Comparison of ENCODE assay signal across 9 mouse cellular contexts in the genomic region with DNA sequence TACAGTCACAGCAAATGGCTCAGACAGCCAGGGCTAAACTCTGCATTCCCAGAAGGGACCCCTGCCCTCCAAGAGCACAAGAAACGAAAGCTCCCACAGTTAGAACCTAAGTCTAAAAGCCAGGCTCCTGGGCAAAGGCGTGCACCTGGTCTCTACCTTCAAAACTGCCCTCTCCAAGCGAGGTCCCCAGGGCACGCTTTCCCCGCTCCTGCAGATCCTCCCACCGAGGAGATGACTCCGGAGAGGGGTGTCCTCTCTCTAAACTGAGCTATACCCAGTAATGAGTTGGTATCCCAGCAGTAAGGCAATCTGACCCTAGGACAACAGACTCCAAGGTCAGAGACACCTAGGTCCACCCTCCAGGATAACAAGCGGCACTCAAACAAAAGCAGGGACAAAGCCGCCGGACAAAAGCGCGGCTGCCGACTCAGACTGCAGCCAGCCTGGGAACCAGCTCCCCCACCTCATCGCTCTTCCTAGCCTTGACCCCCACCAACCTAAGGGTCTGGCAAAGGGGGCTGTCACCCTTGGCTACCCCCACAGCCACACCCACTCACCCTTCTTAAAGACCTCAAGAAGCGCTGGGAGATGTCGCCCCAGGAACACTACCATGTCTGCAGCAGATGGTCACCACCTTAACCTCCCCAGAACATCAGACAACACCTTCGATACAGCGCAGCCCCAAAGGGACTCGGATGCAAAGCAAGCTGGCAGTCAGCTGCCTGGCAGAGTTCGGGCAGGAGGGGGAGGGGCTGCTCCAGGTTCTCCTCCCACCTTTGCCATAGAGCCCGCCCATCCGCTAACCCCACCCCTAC. TPM values are rescaled to one million over a fixed set of nuclear protein-coding genes. Genes with fewer than 3 reads are reported as not detected.
DNase-seq lines count a peak whose midpoint lies in the region; ATAC-seq and TF ChIP-seq lines count a peak whose summit lies in the region.
"Had no signal": no experiment of that assay in that cellular context is flagged by ENCODE, and none has a peak within 500 bp of the region (broad histone marks: within the 10 kb centered on the region; RNA-seq: fewer than 3 reads in every experiment).

No protein-coding gene starts in this region.

- peak overlapping the region; percentile 27 for H3K4me3 ChIP-seq in embryonic facial prominence, embryonic 14.5 days (ENCODE audit: low read depth, low read length)
- peak overlapping the region; percentile 42 for H3K4me3 ChIP-seq in kidney, embryonic 16.5 days (ENCODE audit: low read length)
- peak overlapping the region; percentile 3; the same call in 1 of the 2 replicates for H3K4me3 ChIP-seq in olfactory bulb, adult 2 months (ENCODE audit: insufficient read depth, low read depth, low read length)

- no peak for TF ChIP-seq POLR2A in olfactory bulb, adult 2 months (IDR thresholded peaks at IDR 0.05; ENCODE audit: insufficient read depth, low read depth, low read length)

- H3K9me3 ChIP-seq in embryonic facial prominence, embryonic 14.5 days (ENCODE audit: control insufficient read depth, low read length): no peaks in the 10 kb centered on the region
- H3K9me3 ChIP-seq in kidney, embryonic 16.5 days (ENCODE audit: low read length): no peaks in the 10 kb centered on the region

- ATAC-seq in embryonic facial prominence, embryonic 14.5 days (ENCODE audit: low read depth): no peak
- no peak for ATAC-seq in kidney, embryonic 16.5 days (ENCODE audit: low FRiP score, low TSS enrichment)
- ATAC-seq: Patski had no signal

- H3K27ac ChIP-seq in embryonic facial prominence, embryonic 14.5 days (replicated peaks; ENCODE audit: low read depth, low read length): peak overlapping the region; percentile 65
- H3K27ac ChIP-seq in kidney, embryonic 16.5 days (ENCODE audit: low read length): peak overlapping the region; percentile 68
- H3K27ac ChIP-seq in olfactory bulb, adult 2 months (ENCODE audit: insufficient read depth, low read depth, low read length): no peak overlapping the region

- peak; percentile 80 for DNase-seq in left cerebral cortex, postnatal 4 days
- no peak for DNase-seq in left cerebral cortex, postnatal 14 days (ENCODE audit: low spot score in 2 of 2)
- DNase-seq in embryonic facial prominence, embryonic 14.5 days (ENCODE audit: low spot score): no peak
- DNase-seq in urinary bladder, postnatal 10 days (ENCODE audit: low spot score): no peak
- no peak for DNase-seq in ovary, postnatal 14 days (ENCODE audit: low spot score)
- DNase-seq in spleen, postnatal 4 days (ENCODE audit: low spot score in 2 of 2): no peak

- intact Hi-C loops in left cerebral cortex, postnatal 4 days (cut with DNase I): no loop called here
- intact Hi-C loops in left cerebral cortex, postnatal 14 days (cut with DNase I): no loop called here

- H3K36me3 ChIP-seq in embryonic facial prominence, embryonic 14.5 days (ENCODE audit: control insufficient read depth, insufficient read depth, low read length): peaks cover 25% of the 10 kb centered on the region
- peaks cover 15% of the 10 kb centered on the region; the same call in 1 of the 2 replicates for H3K36me3 ChIP-seq in kidney, embryonic 16.5 days (ENCODE audit: insufficient read depth, low read length)

- WGBS in embryonic facial prominence, embryonic 14.5 days: 8% methylated on average over 16 of the region's 22 CpGs
- WGBS in kidney, embryonic 16.5 days: 10% methylated on average over 22 of the region's 22 CpGs
- 25% methylated on average over 22 of the region's 22 CpGs for WGBS in olfactory bulb, adult 2 months

- H3K9ac ChIP-seq in embryonic facial prominence, embryonic 14.5 days (ENCODE audit: low read depth, low read length): peak overlapping the region; percentile 41
- H3K9ac ChIP-seq in kidney, embryonic 16.5 days (replicated peaks; ENCODE audit: low read length): peak overlapping the region; percentile 64

- peak overlapping the region; percentile 55 for H3K4me2 ChIP-seq in embryonic facial prominence, embryonic 14.5 days (ENCODE audit: low read depth, low read length)
- H3K4me2 ChIP-seq in kidney, embryonic 16.5 days (replicated peaks; ENCODE audit: low read depth, low read length): peak overlapping the region; percentile 61

- peaks cover 50% of the 10 kb centered on the region for H3K4me1 ChIP-seq in embryonic facial prominence, embryonic 14.5 days (ENCODE audit: control insufficient read depth, insufficient read depth, low read length)
- H3K4me1 ChIP-seq in kidney, embryonic 16.5 days (ENCODE audit: insufficient read depth, low read length): peaks cover 63% of the 10 kb centered on the region
- peaks cover 33% of the 10 kb centered on the region for H3K4me1 ChIP-seq in olfactory bulb, adult 2 months (ENCODE audit: control insufficient read depth, insufficient read depth, low read length)

- H3K27me3 ChIP-seq in embryonic facial prominence, embryonic 14.5 days (replicated peaks; ENCODE audit: control insufficient read depth, insufficient read depth, low read length): no peaks in the 10 kb centered on the region
- no peaks in the 10 kb centered on the region for H3K27me3 ChIP-seq in kidney, embryonic 16.5 days (ENCODE audit: insufficient read depth, low read length)
- H3K27me3 ChIP-seq: Patski had no signal

- TF ChIP-seq CTCF in olfactory bulb, adult 2 months (IDR thresholded peaks at IDR 0.05; ENCODE audit: insufficient read depth, low read depth, low read length): no peak

RNA-seq across cellular contexts. Expression of a gene that starts 33.8 kb away (rescaled TPM):
- 10 to 100 TPM in 1 of 2 experiments, 1 to 10 TPM in 1; 9.7 to 11.7 TPM for total RNA-seq in left cerebral cortex, postnatal 4 days (2021)
- total RNA-seq in left cerebral cortex, postnatal 14 days (2021): 10 to 100 TPM; 17.9 to 21.1 TPM
- polyA plus RNA-seq in embryonic facial prominence, embryonic 14.5 days (2014; fragmentation: Nextera tagmentation; extraction: Ambion mirVana): 6.1 and 6.2 TPM in 2 replicates
- 9.3 and 10.4 TPM in 2 replicates for polyA plus RNA-seq in kidney, embryonic 16.5 days (2015; fragmentation: Nextera tagmentation; extraction: Ambion mirVana)
- polyA plus RNA-seq in olfactory bulb, adult 2 months (2012; ENCODE audit: insufficient read depth, insufficient read length, low replicate concordance, missing spikeins): not detected in 2 replicates

RNA-seq across cellular contexts. Expression of a gene that starts 37.8 kb away (rescaled TPM):
- 100 to 1,000 TPM; 113 to 121 TPM for total RNA-seq in left cerebral cortex, postnatal 4 days (2021)
- total RNA-seq in left cerebral cortex, postnatal 14 days (2021): 100 to 1,000 TPM; 103 to 110 TPM
- 74.9 and 78.3 TPM in 2 replicates for polyA plus RNA-seq in embryonic facial prominence, embryonic 14.5 days (2014; fragmentation: Nextera tagmentation; extraction: Ambion mirVana)
- 85.0 and 89.6 TPM in 2 replicates for polyA plus RNA-seq in kidney, embryonic 16.5 days (2015; fragmentation: Nextera tagmentation; extraction: Ambion mirVana)
- not detected in 2 replicates for polyA plus RNA-seq in olfactory bulb, adult 2 months (2012; ENCODE audit: insufficient read depth, insufficient read length, low replicate concordance, missing spikeins)

RNA-seq across cellular contexts. Expression of a gene that starts 37.9 kb away (rescaled TPM):
- 10 to 100 TPM; 40.5 to 42.1 TPM for total RNA-seq in left cerebral cortex, postnatal 4 days (2021)
- 10 to 100 TPM; 35.3 to 35.5 TPM for total RNA-seq in left cerebral cortex, postnatal 14 days (2021)
- 12.6 and 15.5 TPM in 2 replicates for polyA plus RNA-seq in embryonic facial prominence, embryonic 14.5 days (2014; fragmentation: Nextera tagmentation; extraction: Ambion mirVana)
- polyA plus RNA-seq in kidney, embryonic 16.5 days (2015; fragmentation: Nextera tagmentation; extraction: Ambion mirVana): 23.2 and 25.6 TPM in 2 replicates
- not detected in 2 replicates for polyA plus RNA-seq in olfactory bulb, adult 2 months (2012; ENCODE audit: insufficient read depth, insufficient read length, low replicate concordance, missing spikeins)

Comparison
In these comparisons a context has a peak if more than half of its experiments do, and no peak if none do; other contexts are left out.
1. RNA of a gene that starts 37.8 kb away (polyA plus RNA-seq): 85.0 to 89.6 TPM in kidney, embryonic 16.5 days and 74.9 to 78.3 TPM in embryonic facial prominence, embryonic 14.5 days; not detected in olfactory bulb, adult 2 months; every median in the first group is over 10 times any median in the second.
2. RNA of a gene that starts 37.9 kb away (polyA plus RNA-seq): 23.2 to 25.6 TPM in kidney, embryonic 16.5 days and 12.6 to 15.5 TPM in embryonic facial prominence, embryonic 14.5 days; not detected in olfactory bulb, adult 2 months; every median in the first group is over 10 times any median in the second.
3. Peak in every context shown above with its lines, with median percentiles within 50 percentile points of each other: H3K4me3 ChIP-seq.